Mouse (Mus musculus): ENCODE measurements around the gene Dcaf1. TPM values are rescaled to one million over a fixed set of nuclear protein-coding genes. Genes with fewer than 3 reads are reported as not detected.
A peak's percentile ranks its signal among the peaks of the same experiment; 100 is the strongest.

Dcaf1 gene
- polyA plus RNA-seq, 1 experiment from 2014 or later, result 22.0 TPM

- peaks cover 47% of the 10 kb centered on the region for H3K36me3 ChIP-seq (ENCODE audit: control insufficient read depth, insufficient read depth, low read length)
- H3K27me3 ChIP-seq (ENCODE audit: control insufficient read depth, insufficient read depth, low read length), result no peaks in the 10 kb centered on the region
- no peak overlapping the region for H3K4me2 ChIP-seq (ENCODE audit: low read depth, low read length)
- no peak overlapping the region for H3K4me3 ChIP-seq (ENCODE audit: low read depth, low read length)
- ATAC-seq (ENCODE audit: low read depth), result no peak
- WGBS, result 95% methylated on average over 6 of the region's 6 CpGs
- no peak overlapping the region for H3K27ac ChIP-seq (ENCODE audit: low read depth, low read length)
- H3K9me3 ChIP-seq (ENCODE audit: control insufficient read depth, low read length), result no peaks in the 10 kb centered on the region
- H3K9ac ChIP-seq (replicated peaks; ENCODE audit: low read depth, low read length), result no peak overlapping the region
- H3K4me1 ChIP-seq (ENCODE audit: control insufficient read depth, insufficient read depth, low read length), result no peaks in the 10 kb centered on the region
Observed at GRCm38 (mm10) chr9:106842800-106843199, 21.1 kb downstream of the Dcaf1 start.

DNA sequence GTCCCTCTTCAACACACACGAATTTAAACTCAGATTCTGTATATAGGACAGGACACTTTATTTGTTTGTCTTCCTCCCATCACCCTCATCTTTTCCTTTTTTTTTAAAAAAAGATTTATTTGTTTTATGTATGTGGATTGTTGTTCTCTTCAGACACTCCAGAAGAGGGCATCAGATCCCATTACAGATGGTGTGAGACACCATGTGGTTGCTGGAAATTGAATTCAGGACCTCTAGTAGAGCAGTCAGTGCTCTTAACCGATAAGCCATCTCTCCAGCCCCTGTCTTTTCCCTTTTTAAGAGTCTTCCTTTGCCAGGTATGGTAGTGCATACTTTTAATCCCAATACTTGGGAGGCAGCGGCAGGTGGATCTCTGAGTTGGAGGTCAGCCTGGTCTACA, 35.0 kb downstream of the Dcaf1 start:
- Histone ChIP-seq H3K4me1 (ENCODE audit: control insufficient read depth, insufficient read depth, low read length) (no peaks in the 10 kb centered on the region), H3K9ac (replicated peaks; ENCODE audit: low read depth, low read length) (no peak overlapping the region), H3K27ac (ENCODE audit: low read depth, low read length) (no peak overlapping the region), H3K4me2 (ENCODE audit: low read depth, low read length) (no peak overlapping the region), H3K27me3 (ENCODE audit: control insufficient read depth, insufficient read depth, low read length) (no peaks in the 10 kb centered on the region), H3K9me3 (ENCODE audit: control insufficient read depth, low read length) (no peaks in the 10 kb centered on the region), H3K36me3 (ENCODE audit: control insufficient read depth, insufficient read depth, low read length) (peaks cover 50% of the 10 kb centered on the region), H3K4me3 (ENCODE audit: low read depth, low read length) (no peak overlapping the region)
- WGBS, result 87% methylated on average over 3 of the region's 3 CpGs
- no peak for ATAC-seq (ENCODE audit: low read depth)

DNA sequence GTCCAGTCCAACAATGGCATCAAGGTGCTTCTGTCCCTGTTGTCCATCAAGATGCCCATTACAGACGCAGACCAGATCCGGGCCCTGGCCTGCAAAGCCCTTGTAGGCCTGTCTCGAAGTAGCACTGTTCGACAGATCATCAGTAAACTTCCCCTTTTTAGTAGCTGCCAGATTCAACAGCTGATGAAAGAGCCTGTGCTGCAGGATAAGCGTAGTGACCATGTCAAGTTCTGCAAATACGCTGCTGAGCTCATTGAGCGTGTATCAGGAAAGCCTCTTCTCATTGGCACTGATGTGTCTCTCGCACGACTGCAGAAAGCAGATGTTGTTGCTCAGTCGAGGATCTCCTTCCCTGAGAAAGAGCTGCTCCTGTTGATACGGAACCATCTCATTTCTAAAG, 36.4 kb downstream of the Dcaf1 start:
- H3K4me2 ChIP-seq (ENCODE audit: low read depth, low read length), result no peak overlapping the region
- no peak for ATAC-seq (ENCODE audit: low read depth)
- H3K4me1 ChIP-seq (ENCODE audit: control insufficient read depth, insufficient read depth, low read length), result no peaks in the 10 kb centered on the region
- no peaks in the 10 kb centered on the region for H3K27me3 ChIP-seq (ENCODE audit: control insufficient read depth, insufficient read depth, low read length)
- H3K9ac ChIP-seq (replicated peaks; ENCODE audit: low read depth, low read length), result no peak overlapping the region
- WGBS, result 92% methylated on average over 11 of the region's 11 CpGs
- no peak overlapping the region for H3K4me3 ChIP-seq (ENCODE audit: low read depth, low read length)
- H3K9me3 ChIP-seq (ENCODE audit: control insufficient read depth, low read length), result no peaks in the 10 kb centered on the region
- H3K36me3 ChIP-seq (ENCODE audit: control insufficient read depth, insufficient read depth, low read length), result peaks cover 56% of the 10 kb centered on the region
- no peak overlapping the region for H3K27ac ChIP-seq (ENCODE audit: low read depth, low read length)

GRCm38 (mm10) chr9:106874216-106874615, 52.5 kb downstream of the Dcaf1 start:
- Histone ChIP-seq H3K9ac (replicated peaks; ENCODE audit: low read depth, low read length) (no peak overlapping the region), H3K4me3 (ENCODE audit: low read depth, low read length) (no peak overlapping the region), H3K27ac (ENCODE audit: low read depth, low read length) (no peak overlapping the region), H3K4me2 (ENCODE audit: low read depth, low read length) (no peak overlapping the region), H3K27me3 (ENCODE audit: control insufficient read depth, insufficient read depth, low read length) (no peaks in the 10 kb centered on the region), H3K4me1 (ENCODE audit: control insufficient read depth, insufficient read depth, low read length) (no peaks in the 10 kb centered on the region), H3K9me3 (ENCODE audit: control insufficient read depth, low read length) (no peaks in the 10 kb centered on the region), H3K36me3 (ENCODE audit: control insufficient read depth, insufficient read depth, low read length) (peaks cover 39% of the 10 kb centered on the region)
- 83% methylated on average over 5 of the region's 5 CpGs for WGBS
- ATAC-seq (ENCODE audit: low read depth), result no peak

DNA sequence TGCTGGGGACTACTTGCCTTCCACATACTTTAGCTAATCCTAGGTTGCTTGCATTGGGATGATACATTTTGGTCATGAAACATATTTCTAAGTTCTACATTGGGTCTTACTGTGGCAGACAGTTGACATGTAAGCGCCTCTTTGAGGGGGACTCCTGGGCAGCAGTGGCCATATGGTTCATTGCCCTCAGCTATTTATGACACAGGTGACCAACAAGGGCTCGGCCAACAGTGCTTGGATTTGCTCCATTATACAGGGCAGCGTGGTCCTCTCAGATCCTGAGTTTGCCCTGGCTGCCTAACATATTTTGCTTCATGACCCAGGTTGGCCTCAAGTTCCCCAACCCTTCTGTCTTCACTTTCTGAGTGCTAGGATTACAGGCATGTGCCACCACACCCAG, 55.0 kb downstream of the Dcaf1 start:
- no peaks in the 10 kb centered on the region for H3K9me3 ChIP-seq (ENCODE audit: control insufficient read depth, low read length)
- H3K4me2 ChIP-seq (ENCODE audit: low read depth, low read length), result no peak overlapping the region
- no peak overlapping the region for H3K4me3 ChIP-seq (ENCODE audit: low read depth, low read length)
- H3K27ac ChIP-seq (ENCODE audit: low read depth, low read length), result no peak overlapping the region
- 79% methylated on average over 3 of the region's 3 CpGs for WGBS
- no peak overlapping the region for H3K9ac ChIP-seq (replicated peaks; ENCODE audit: low read depth, low read length)
- no peaks in the 10 kb centered on the region for H3K4me1 ChIP-seq (ENCODE audit: control insufficient read depth, insufficient read depth, low read length)
- peaks cover 47% of the 10 kb centered on the region for H3K36me3 ChIP-seq (ENCODE audit: control insufficient read depth, insufficient read depth, low read length)
- H3K27me3 ChIP-seq (ENCODE audit: control insufficient read depth, insufficient read depth, low read length), result no peaks in the 10 kb centered on the region
- no peak for ATAC-seq (ENCODE audit: low read depth)

GRCm38 (mm10) chr9:106879471-106879870, 57.8 kb downstream of the Dcaf1 start:
- Histone ChIP-seq H3K27me3 (ENCODE audit: control insufficient read depth, insufficient read depth, low read length) (no peaks in the 10 kb centered on the region), H3K4me1 (ENCODE audit: control insufficient read depth, insufficient read depth, low read length) (peaks cover 22% of the 10 kb centered on the region), H3K4me2 (ENCODE audit: low read depth, low read length) (no peak overlapping the region), H3K9ac (replicated peaks; ENCODE audit: low read depth, low read length) (0 out of 2 replicates have a peak overlapping the region, but pooled peaks have one; percentile 11), H3K4me3 (ENCODE audit: low read depth, low read length) (no peak overlapping the region), H3K36me3 (ENCODE audit: control insufficient read depth, insufficient read depth, low read length) (peaks cover 56% of the 10 kb centered on the region), H3K9me3 (ENCODE audit: control insufficient read depth, low read length) (no peaks in the 10 kb centered on the region), H3K27ac (ENCODE audit: low read depth, low read length) (no peak overlapping the region)
- no peak for ATAC-seq (ENCODE audit: low read depth)
- WGBS, result 65% methylated on average over 4 of the region's 4 CpGs

DNA sequence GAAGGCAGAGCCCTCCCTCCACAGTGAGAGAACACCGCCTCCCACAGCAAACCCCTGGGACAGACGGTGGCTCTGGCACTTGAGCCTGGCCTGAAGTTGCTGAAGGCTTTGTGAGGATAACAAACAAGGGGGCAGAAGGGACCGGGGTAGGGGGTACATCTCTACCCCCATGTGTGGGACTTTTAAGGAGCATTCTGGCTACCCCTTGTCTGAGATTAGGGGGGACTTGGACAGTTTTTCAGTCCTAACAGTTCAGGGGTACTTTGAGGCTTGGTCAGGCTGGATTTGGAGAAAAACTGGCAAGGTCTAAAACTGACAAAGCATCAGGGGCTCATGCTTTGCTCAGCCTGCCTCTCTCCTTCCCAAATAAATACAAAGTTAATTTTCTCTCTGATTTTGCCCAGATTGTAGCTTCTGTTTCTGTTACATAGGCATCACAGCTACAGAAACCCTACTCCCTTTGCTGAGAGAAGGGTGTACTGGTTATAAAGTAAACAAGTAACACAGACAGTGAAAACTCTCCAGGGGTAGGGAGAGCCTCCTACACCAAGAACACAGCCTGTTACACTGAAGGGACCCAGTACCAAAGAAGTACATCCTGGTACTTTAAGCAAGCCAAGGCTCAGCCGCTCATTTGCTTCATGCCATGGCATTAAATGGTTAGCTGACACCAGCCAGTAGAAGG, 59.5 kb downstream of the Dcaf1 start:
- no peak overlapping the region for H3K27ac ChIP-seq (ENCODE audit: low read depth, low read length)
- no peaks in the 10 kb centered on the region for H3K27me3 ChIP-seq (ENCODE audit: control insufficient read depth, insufficient read depth, low read length)
- no peak overlapping the region for H3K9ac ChIP-seq (replicated peaks; ENCODE audit: low read depth, low read length)
- no peak for ATAC-seq (ENCODE audit: low read depth)
- WGBS, result 58% methylated on average over 4 of the region's 4 CpGs
- H3K4me3 ChIP-seq (ENCODE audit: low read depth, low read length), result no peak overlapping the region
- H3K4me1 ChIP-seq (ENCODE audit: control insufficient read depth, insufficient read depth, low read length), result peaks cover 34% of the 10 kb centered on the region
- no peak overlapping the region for H3K4me2 ChIP-seq (ENCODE audit: low read depth, low read length)
- peaks cover 46% of the 10 kb centered on the region for H3K36me3 ChIP-seq (ENCODE audit: control insufficient read depth, insufficient read depth, low read length)
- H3K9me3 ChIP-seq (ENCODE audit: control insufficient read depth, low read length), result no peaks in the 10 kb centered on the region

DNA sequence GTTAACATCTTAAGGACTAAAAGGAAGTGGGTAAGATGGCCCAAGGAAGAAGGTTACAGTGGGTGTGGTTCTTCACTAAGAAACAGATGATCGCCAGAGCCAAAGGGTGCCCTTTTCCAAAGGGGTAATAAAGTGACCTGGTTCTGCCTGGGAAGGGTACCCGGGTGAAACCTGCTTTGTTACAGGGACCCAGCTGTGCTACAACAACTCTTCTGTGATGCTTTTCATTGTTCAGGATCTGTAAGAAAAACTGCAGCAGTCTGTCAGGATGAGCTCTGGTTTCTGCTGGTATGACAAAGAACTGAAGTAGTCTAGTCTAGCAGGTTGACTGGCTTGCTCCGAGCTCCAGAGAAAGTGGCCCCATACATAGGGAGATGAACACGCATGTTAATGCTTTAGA, 60.5 kb downstream of the Dcaf1 start:
- no peak overlapping the region for H3K4me2 ChIP-seq (ENCODE audit: low read depth, low read length)
- H3K9ac ChIP-seq (replicated peaks; ENCODE audit: low read depth, low read length), result no peak overlapping the region
- H3K4me1 ChIP-seq (ENCODE audit: control insufficient read depth, insufficient read depth, low read length), result peaks cover 34% of the 10 kb centered on the region
- H3K9me3 ChIP-seq (ENCODE audit: control insufficient read depth, low read length), result no peaks in the 10 kb centered on the region
- no peaks in the 10 kb centered on the region for H3K27me3 ChIP-seq (ENCODE audit: control insufficient read depth, insufficient read depth, low read length)
- WGBS, result 64% methylated on average over 4 of the region's 4 CpGs
- no peak for ATAC-seq (ENCODE audit: low read depth)
- H3K27ac ChIP-seq (ENCODE audit: low read depth, low read length), result no peak overlapping the region
- H3K36me3 ChIP-seq (ENCODE audit: control insufficient read depth, insufficient read depth, low read length), result peaks cover 46% of the 10 kb centered on the region
- no peak overlapping the region for H3K4me3 ChIP-seq (ENCODE audit: low read depth, low read length)

DNA sequence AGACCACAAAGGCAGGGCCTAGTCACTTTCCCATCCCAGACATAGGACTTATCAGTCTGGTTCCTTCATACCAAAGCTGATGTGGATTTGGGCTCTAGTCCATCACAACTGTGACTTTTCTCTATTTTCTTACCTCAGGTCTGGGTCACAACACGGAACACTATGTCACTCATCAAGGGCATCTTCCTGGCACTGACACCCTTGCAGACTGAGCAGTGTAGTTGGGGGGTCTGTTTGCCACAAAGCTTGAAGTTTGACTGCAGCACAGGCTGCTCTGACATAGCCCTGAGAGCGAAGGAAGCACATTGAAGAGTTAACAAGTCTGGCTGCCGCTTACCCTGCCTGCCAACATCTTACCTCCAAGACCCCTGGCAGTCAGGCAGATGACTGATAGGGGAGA, 61.4 kb downstream of the Dcaf1 start:
- WGBS, result 85% methylated on average over 3 of the region's 3 CpGs
- peak overlapping the region; percentile 4; the same call in 1 of the 2 replicates for H3K4me3 ChIP-seq (ENCODE audit: low read depth, low read length)
- peaks cover 38% of the 10 kb centered on the region for H3K4me1 ChIP-seq (ENCODE audit: control insufficient read depth, insufficient read depth, low read length)
- peak overlapping the region; percentile 99 for H3K4me2 ChIP-seq (ENCODE audit: low read depth, low read length)
- peaks cover 44% of the 10 kb centered on the region for H3K36me3 ChIP-seq (ENCODE audit: control insufficient read depth, insufficient read depth, low read length)
- peak overlapping the region; percentile 34; the same call in 1 of the 2 replicates for H3K9ac ChIP-seq (replicated peaks; ENCODE audit: low read depth, low read length)
- no peaks in the 10 kb centered on the region for H3K27me3 ChIP-seq (ENCODE audit: control insufficient read depth, insufficient read depth, low read length)
- ATAC-seq (ENCODE audit: low read depth), result no peak
- no peaks in the 10 kb centered on the region for H3K9me3 ChIP-seq (ENCODE audit: control insufficient read depth, low read length)
- H3K27ac ChIP-seq (ENCODE audit: low read depth, low read length), result no peak overlapping the region
